Mouse (Mus musculus) midbrain, embryonic 12.5 days (tissue): Measurements from ENCODE around the gene Letm1. TPM values are rescaled to one million over a fixed set of nuclear protein-coding genes. Genes with fewer than 3 reads are reported as not detected.

ENCODE experiments used
- ATAC-seq: fragments of 200-750 bp; cut with Nextera tagmentation; 2 replicates; pipeline ENCODE4 v1.8.0; 2017; ENCODE audit warnings: low read depth, moderate TSS enrichment, moderate library complexity; ENCODE audit not compliant: low FRiP score
- H3K27ac ChIP-seq: fragments of 300-500 bp; sonication (generic); replicated peaks from 2 replicates; pipeline ENCODE4 v1.5.1; 2016; ENCODE audit warnings: mild to moderate bottlenecking
- H3K27me3 ChIP-seq: fragments of 300-500 bp; sonication (generic); 2 replicates; pipeline ENCODE4 v1.6.1; 2016; ENCODE audit warnings: mild to moderate bottlenecking
- H3K36me3 ChIP-seq: fragments of 300-500 bp; sonication (generic); 2 replicates; pipeline ENCODE4 v1.6.1; 2016
- H3K4me1 ChIP-seq: fragments of 300-500 bp; sonication (generic); 2 replicates; pipeline ENCODE4 v1.6.1; 2016
- H3K4me2 ChIP-seq: fragments of 300-500 bp; sonication (generic); replicated peaks from 2 replicates; pipeline ENCODE4 v1.6.1; 2016; ENCODE audit warnings: mild to moderate bottlenecking, moderate library complexity
- H3K4me3 ChIP-seq: fragments of 300-500 bp; sonication (generic); 2 replicates; pipeline ENCODE4 v1.5.1; 2016; ENCODE audit warnings: mild to moderate bottlenecking
- H3K9ac ChIP-seq: fragments of 300-500 bp; sonication (generic); replicated peaks from 2 replicates; pipeline ENCODE4 v1.6.1; 2016; ENCODE audit warnings: mild to moderate bottlenecking, moderate library complexity
- H3K9me3 ChIP-seq: fragments of 300-500 bp; sonication (generic); 2 replicates; pipeline ENCODE4 v1.6.1; 2016; ENCODE audit warnings: mild to moderate bottlenecking
- whole genome bisulfite sequencing: fragments of 180-500 bp; shearing (Covaris S2); methylation state at CpG from one replicate; pipeline ENCODE4 v1.1.7; 2016; 5-methylcytosine and 5-hydroxymethylcytosine counted together
- polyA plus RNA-seq: library from polyadenylated mRNA; unstranded; fragments of >200 nt; fragmentation: Nextera tagmentation; extraction: Ambion mirVana; gene quantifications from 2 replicates; pipeline ENCODE4 v1.2.1, GENCODE M21; 2016

Gene Letm1
- 49.0 and 54.2 TPM in 2 replicates for polyA plus RNA-seq

- H3K4me3 ChIP-seq = peak within 1 kb of the TSS; percentile 76
- peak; percentile 100 for ATAC-seq
- H3K27ac ChIP-seq = peak within 1 kb of the TSS; percentile 90
- peak within 1 kb of the TSS; percentile 87 for H3K4me2 ChIP-seq
- H3K9ac ChIP-seq = peak within 1 kb of the TSS; percentile 89
- H3K27me3 ChIP-seq = no peaks in the 10 kb centered on the region
- H3K9me3 ChIP-seq = no peaks in the 10 kb centered on the region
- WGBS = under 1% methylated on average over 57 of the region's 65 CpGs
- peaks cover 7% of the 10 kb centered on the region for H3K36me3 ChIP-seq
- peaks cover 20% of the 10 kb centered on the region for H3K4me1 ChIP-seq
Observed at GRCm38 (mm10) chr5:33782345-33782998, at the start of gene Letm1. Gene Letm1 (minus strand): TSS chr5:33782817.

DNA sequence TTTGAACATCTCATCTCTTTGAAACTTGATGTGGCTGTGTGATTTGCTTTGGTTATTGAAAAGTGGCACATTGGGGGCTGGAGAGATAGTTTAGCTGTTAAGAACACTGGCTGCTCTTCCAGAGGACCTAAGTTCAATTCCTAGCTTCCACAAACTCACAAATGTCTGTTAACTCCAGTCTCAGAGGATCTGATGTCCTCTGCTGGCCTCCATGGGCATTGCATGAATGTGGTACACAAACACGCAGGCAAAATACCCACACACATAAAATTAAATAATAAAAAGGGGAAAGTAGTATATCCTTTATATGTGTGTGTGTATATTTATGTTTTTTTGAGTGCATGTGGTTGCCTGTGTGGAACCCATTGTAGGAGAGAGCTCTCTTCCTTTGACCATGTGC is 48.2 kb upstream of the Letm1 start:
- Histone ChIP-seq H3K9me3 (no peaks in the 10 kb centered on the region), H3K4me3 (no peak overlapping the region), H3K9ac (no peak overlapping the region), H3K36me3 (0 out of 2 replicates have a peak, but pooled peaks cover 8% of the 10 kb centered on the region), H3K4me1 (peaks cover 5% of the 10 kb centered on the region; the same call in 1 of the 2 replicates), H3K27ac (no peak overlapping the region), H3K4me2 (no peak overlapping the region), H3K27me3 (no peaks in the 10 kb centered on the region)
- WGBS = 79% methylated on average over 1 of the region's 1 CpGs
- no peak for ATAC-seq

DNA sequence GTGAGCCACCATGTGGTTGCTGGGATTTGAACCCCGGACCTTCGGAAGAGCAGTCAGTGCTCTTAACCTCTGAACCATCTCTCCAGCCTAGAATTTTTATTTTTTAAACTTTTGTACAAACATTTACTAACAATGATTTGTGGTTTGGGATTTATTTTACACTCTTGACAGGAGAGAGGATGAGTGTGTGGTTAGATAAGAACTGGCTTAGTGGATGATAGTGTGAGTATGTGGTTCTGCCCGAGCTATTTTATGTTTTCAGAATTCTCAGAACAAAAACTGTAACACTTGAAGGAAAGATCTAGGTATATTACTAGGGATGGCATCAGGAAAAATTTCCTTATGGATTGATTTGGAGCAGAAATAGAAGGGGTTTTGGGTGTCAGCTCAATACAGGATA is 47.3 kb upstream of the Letm1 start:
- Histone ChIP-seq H3K4me1 (peaks cover 14% of the 10 kb centered on the region), H3K9ac (no peak overlapping the region), H3K9me3 (no peaks in the 10 kb centered on the region), H3K27me3 (no peaks in the 10 kb centered on the region), H3K4me2 (no peak overlapping the region), H3K27ac (no peak overlapping the region), H3K36me3 (peaks cover 10% of the 10 kb centered on the region), H3K4me3 (no peak overlapping the region)
- WGBS = 95% methylated on average over 3 of the region's 3 CpGs
- ATAC-seq = no peak

GRCm38 (mm10) chr5:33828107-33828506 is 45.5 kb upstream of the Letm1 start:
- H3K36me3 ChIP-seq = peaks cover 15% of the 10 kb centered on the region
- no peak overlapping the region for H3K27ac ChIP-seq
- WGBS = 89% methylated on average over 8 of the region's 8 CpGs
- no peaks in the 10 kb centered on the region for H3K9me3 ChIP-seq
- ATAC-seq = no peak
- H3K9ac ChIP-seq = no peak overlapping the region
- H3K4me2 ChIP-seq = no peak overlapping the region
- H3K4me3 ChIP-seq = no peak overlapping the region
- peaks cover 27% of the 10 kb centered on the region for H3K4me1 ChIP-seq
- no peaks in the 10 kb centered on the region for H3K27me3 ChIP-seq

GRCm38 (mm10) chr5:33826001-33826400 is 43.4 kb upstream of the Letm1 start:
- Histone ChIP-seq H3K4me2 (no peak overlapping the region; the same call in 1 of the 2 replicates), H3K27me3 (no peaks in the 10 kb centered on the region), H3K27ac (0 out of 2 replicates have a peak overlapping the region, but pooled peaks have one; percentile 15), H3K4me3 (no peak overlapping the region), H3K9ac (no peak overlapping the region), H3K36me3 (peaks cover 11% of the 10 kb centered on the region), H3K9me3 (no peaks in the 10 kb centered on the region), H3K4me1 (peaks cover 40% of the 10 kb centered on the region)
- ATAC-seq = no peak

- Histone ChIP-seq H3K4me2 (peak overlapping the region; percentile 75), H3K27ac (no peak overlapping the region), H3K27me3 (no peaks in the 10 kb centered on the region), H3K4me3 (peak overlapping the region; percentile 100), H3K4me1 (peaks cover 58% of the 10 kb centered on the region), H3K9ac (peak overlapping the region; percentile 99), H3K9me3 (no peaks in the 10 kb centered on the region), H3K36me3 (peaks cover 7% of the 10 kb centered on the region)
- WGBS = 24% methylated on average over 3 of the region's 3 CpGs
- no peak for ATAC-seq
Observed at GRCm38 (mm10) chr5:33822456-33822855, 39.8 kb upstream of the Letm1 start.

GRCm38 (mm10) chr5:33821901-33822427 is 39.3 kb upstream of the Letm1 start:
- 41% methylated on average over 2 of the region's 2 CpGs for WGBS
- peaks cover 7% of the 10 kb centered on the region for H3K36me3 ChIP-seq
- peak overlapping the region; percentile 75 for H3K4me2 ChIP-seq
- H3K9ac ChIP-seq = peak overlapping the region; percentile 99
- peak overlapping the region; percentile 100 for H3K4me3 ChIP-seq
- no peak overlapping the region for H3K27ac ChIP-seq
- H3K9me3 ChIP-seq = no peaks in the 10 kb centered on the region
- H3K27me3 ChIP-seq = no peaks in the 10 kb centered on the region
- ATAC-seq = no peak
- peaks cover 58% of the 10 kb centered on the region for H3K4me1 ChIP-seq

DNA sequence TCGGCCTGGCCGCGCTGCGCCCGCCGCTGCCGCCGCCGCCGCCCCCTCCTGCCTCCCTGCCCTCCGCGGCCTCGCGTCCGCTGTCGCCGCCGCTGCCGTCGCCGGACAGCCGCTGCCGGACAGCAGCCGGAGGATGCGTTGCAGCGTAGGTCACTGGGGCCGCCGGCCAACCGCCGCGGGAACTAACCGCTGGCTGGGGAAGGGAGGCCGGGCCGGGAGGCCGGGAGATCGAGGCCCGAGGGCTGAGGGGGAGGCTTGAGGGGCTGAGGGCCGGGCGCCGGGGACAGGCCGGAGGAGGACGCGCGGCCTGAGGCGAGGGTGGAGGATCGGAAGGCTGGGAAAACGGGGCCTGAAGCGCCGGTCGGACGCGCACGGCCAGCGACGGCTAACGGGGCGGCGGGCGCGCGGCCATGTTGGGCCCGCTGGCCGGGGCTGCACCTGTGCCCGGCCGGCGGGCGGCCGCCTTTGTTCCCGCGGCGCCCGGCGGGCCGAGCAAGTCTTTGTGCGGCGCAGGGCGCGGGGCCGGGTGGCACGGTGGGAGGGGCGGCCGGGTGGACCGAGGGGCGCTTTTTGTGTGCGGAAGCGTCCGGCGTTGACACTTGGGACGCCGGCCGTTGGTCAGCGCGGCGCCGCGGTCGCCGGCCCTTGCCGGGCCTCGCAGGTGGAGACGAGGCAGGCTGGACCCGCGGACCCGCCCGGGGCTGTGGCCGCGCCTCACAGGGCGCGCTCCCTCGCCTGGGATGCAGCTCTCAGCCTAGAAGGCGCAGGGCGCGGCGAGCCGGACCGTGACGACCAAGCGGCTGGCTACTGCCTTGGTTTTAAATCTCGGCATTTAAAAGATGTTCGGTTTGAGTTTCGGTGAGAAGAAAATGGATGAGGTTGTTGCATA is 38.4 kb upstream of the Letm1 start:
- WGBS = under 1% methylated on average over 103 of the region's 121 CpGs
- Histone ChIP-seq H3K4me3 (peak overlapping the region; percentile 100), H3K9ac (peak overlapping the region; percentile 99), H3K36me3 (peaks cover 7% of the 10 kb centered on the region), H3K4me2 (peak overlapping the region; percentile 75), H3K9me3 (no peaks in the 10 kb centered on the region), H3K27ac (peak overlapping the region; percentile 100), H3K27me3 (no peaks in the 10 kb centered on the region), H3K4me1 (peaks cover 57% of the 10 kb centered on the region)
- ATAC-seq = peak; percentile 50

GRCm38 (mm10) chr5:33819876-33820732 is 37.5 kb upstream of the Letm1 start, which contains the start of gene Nsd2:
Gene Nsd2 (plus strand): TSS chr5:33820725.
- Histone ChIP-seq H3K9me3 (no peaks in the 10 kb centered on the region), H3K4me3 (peak within 1 kb of the TSS; percentile 100), H3K9ac (peak within 1 kb of the TSS; percentile 99), H3K27ac (peak within 1 kb of the TSS; percentile 100), H3K36me3 (peaks cover 6% of the 10 kb centered on the region), H3K4me2 (peak within 1 kb of the TSS; percentile 81), H3K4me1 (peaks cover 48% of the 10 kb centered on the region), H3K27me3 (no peaks in the 10 kb centered on the region)
- under 1% methylated on average over 81 of the region's 136 CpGs for WGBS
- ATAC-seq = peak; percentile 88

DNA sequence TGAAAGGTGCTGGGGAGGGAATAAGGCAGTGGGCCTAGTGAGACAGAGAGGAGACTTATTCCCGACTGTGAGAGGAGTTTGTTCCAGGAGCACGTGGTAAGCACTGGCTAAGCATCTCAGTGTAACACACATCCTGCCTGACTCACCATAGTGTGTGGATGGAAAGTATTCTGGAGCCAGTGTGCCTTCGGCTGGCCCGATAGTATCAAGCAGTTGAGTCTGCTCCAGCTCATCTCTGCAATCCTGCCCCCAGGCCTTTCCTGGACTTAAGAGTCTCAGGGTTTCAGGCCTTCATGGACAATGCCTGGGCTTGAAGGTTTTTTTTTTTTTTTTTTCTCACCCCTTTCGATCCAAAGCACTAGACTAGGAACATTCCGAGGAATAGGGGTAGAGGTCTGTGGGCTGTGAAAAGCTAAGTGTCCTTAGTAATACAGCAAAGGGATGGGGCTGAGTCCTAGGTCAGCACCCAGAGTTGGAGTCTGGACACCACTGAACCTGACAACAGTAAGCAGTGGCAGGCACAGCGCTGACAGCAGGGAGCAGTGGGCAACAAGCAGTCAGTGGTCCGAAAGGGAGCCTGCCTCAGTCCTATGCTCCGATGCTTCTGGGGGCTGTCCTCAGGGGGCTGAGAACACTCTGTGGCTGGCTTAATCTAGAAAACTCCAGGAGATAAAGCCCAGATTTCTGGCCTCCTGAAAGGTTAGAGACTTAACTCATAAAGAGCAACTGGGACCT is 36.7 kb upstream of the Letm1 start:
- 9% methylated on average over 9 of the region's 9 CpGs for WGBS

GRCm38 (mm10) chr5:33818104-33818503 is 35.5 kb upstream of the Letm1 start:
- H3K9me3 ChIP-seq = no peaks in the 10 kb centered on the region
- ATAC-seq = no peak
- H3K27ac ChIP-seq = no peak overlapping the region
- H3K27me3 ChIP-seq = no peaks in the 10 kb centered on the region
- 7% methylated on average over 5 of the region's 5 CpGs for WGBS
- H3K36me3 ChIP-seq = no peaks in the 10 kb centered on the region
- H3K9ac ChIP-seq = no peak overlapping the region
- H3K4me3 ChIP-seq = no peak overlapping the region
- peaks cover 31% of the 10 kb centered on the region for H3K4me1 ChIP-seq
- no peak overlapping the region for H3K4me2 ChIP-seq

More for the DNA sequence above, 36.7 kb upstream of the Letm1 start:
- Histone ChIP-seq H3K27me3 (no peaks in the 10 kb centered on the region), H3K36me3 (no peaks in the 10 kb centered on the region), H3K9me3 (no peaks in the 10 kb centered on the region), H3K4me1 (peaks cover 40% of the 10 kb centered on the region), H3K4me3 (peak overlapping the region; percentile 100), H3K27ac (peak overlapping the region; percentile 100), H3K9ac (peak overlapping the region; percentile 99), H3K4me2 (peak overlapping the region; percentile 81)
- peak; percentile 9 for ATAC-seq
